ENCODE assay signal across 10 mouse cellular contexts in the genomic region with DNA sequence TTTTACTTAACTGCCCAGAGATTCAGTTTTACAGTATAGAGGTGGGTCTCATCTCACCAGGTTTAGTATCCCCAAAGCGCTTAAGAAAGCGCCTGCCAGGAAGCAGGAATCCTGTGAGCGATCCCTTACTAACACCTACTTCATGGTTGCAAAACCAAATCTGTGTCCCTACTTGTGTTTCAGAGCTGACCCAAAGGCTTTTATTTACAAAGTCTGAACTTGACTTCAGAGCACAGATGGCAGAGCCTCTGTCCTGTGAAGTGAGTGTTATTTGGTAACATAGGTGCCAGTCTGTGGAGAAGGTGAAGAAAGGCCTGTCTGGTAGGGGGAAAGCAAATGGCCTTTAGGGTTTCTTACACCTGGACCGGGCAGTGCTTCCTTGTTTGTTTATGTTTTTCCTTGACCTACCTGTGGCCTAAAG.
DNase-seq lines count a peak whose midpoint lies in the region; ATAC-seq and TF ChIP-seq lines count a peak whose summit lies in the region.
"Had no signal": no experiment of that assay in that cellular context is flagged by ENCODE, and none has a peak within 500 bp of the region (broad histone marks: within the 10 kb centered on the region; RNA-seq: fewer than 3 reads in every experiment).

No protein-coding gene starts in this region.

- no peak for TF ChIP-seq CTCF in lung, adult 2 months (IDR thresholded peaks at IDR 0.05; ENCODE audit: insufficient read depth, low read length)
- TF ChIP-seq CTCF in heart, postnatal 0 days (IDR thresholded peaks at IDR 0.05; ENCODE audit: low read depth) = no peak

- no peak for ATAC-seq in heart, postnatal 0 days (ENCODE audit: insufficient read depth, low read depth)
- no peak for ATAC-seq in midbrain, embryonic 16.5 days

- TF ChIP-seq EP300 in heart, postnatal 0 days (IDR thresholded peaks at IDR 0.05; ENCODE audit: low read depth) = no peak

- H3K27me3 ChIP-seq in heart, postnatal 0 days (ENCODE audit: control insufficient read depth, insufficient read depth, low read length) = no peaks in the 10 kb centered on the region
- H3K27me3 ChIP-seq in midbrain, embryonic 16.5 days (ENCODE audit: control insufficient read depth, insufficient read depth, low read depth, low read length) = no peaks in the 10 kb centered on the region; the same call in 1 of the 2 replicates

- H3K36me3 ChIP-seq in heart, postnatal 0 days (replicated peaks; ENCODE audit: control insufficient read depth, insufficient read depth, low read length) = peaks cover 18% of the 10 kb centered on the region; the same call in 1 of the 2 replicates
- no peaks in the 10 kb centered on the region for H3K36me3 ChIP-seq in midbrain, embryonic 16.5 days (ENCODE audit: control insufficient read depth, insufficient read depth, low read length)
- H3K36me3 ChIP-seq: hindbrain, embryonic 13.5 days; midbrain, embryonic 10.5 days had no signal

- H3K27ac ChIP-seq in heart, postnatal 0 days (ENCODE audit: low read depth) = peak overlapping the region; percentile 56
- H3K27ac ChIP-seq in midbrain, embryonic 16.5 days (ENCODE audit: low read length) = no peak overlapping the region
- H3K27ac ChIP-seq: hindbrain, embryonic 13.5 days; midbrain, embryonic 10.5 days had no signal

- WGBS in lung, adult 2 months = 39% methylated on average over 4 of the region's 4 CpGs
- WGBS in heart, postnatal 0 days = 70% methylated on average over 4 of the region's 4 CpGs
- WGBS in midbrain, embryonic 16.5 days = 90% methylated on average over 4 of the region's 4 CpGs

- peaks cover 18% of the 10 kb centered on the region for H3K4me1 ChIP-seq in lung, adult 2 months (ENCODE audit: control insufficient read depth, insufficient read depth, low read length)
- H3K4me1 ChIP-seq in heart, postnatal 0 days (ENCODE audit: control insufficient read depth, insufficient read depth) = peaks cover 50% of the 10 kb centered on the region
- H3K4me1 ChIP-seq in midbrain, embryonic 16.5 days (ENCODE audit: control insufficient read depth, insufficient read depth, low read length) = peaks cover 22% of the 10 kb centered on the region

- no peak for TF ChIP-seq POLR2A in lung, adult 2 months (IDR thresholded peaks at IDR 0.05; ENCODE audit: borderline replicate concordance, extremely low read depth, low read depth, low read length)

- H3K9me3 ChIP-seq in heart, postnatal 0 days (replicated peaks; ENCODE audit: control insufficient read depth, low read length) = no peaks in the 10 kb centered on the region
- no peaks in the 10 kb centered on the region for H3K9me3 ChIP-seq in midbrain, embryonic 16.5 days (replicated peaks; ENCODE audit: control insufficient read depth, low read length, poor library complexity, severe bottlenecking)
- H3K9me3 ChIP-seq: hindbrain, embryonic 13.5 days; midbrain, embryonic 10.5 days had no signal

- peak overlapping the region; percentile 4 for H3K4me3 ChIP-seq in lung, adult 2 months (replicated peaks; ENCODE audit: extremely low read depth, low read depth, low read length)
- H3K4me3 ChIP-seq in heart, postnatal 0 days (ENCODE audit: low read depth, low read length) = peak overlapping the region; percentile 78
- no peak overlapping the region for H3K4me3 ChIP-seq in midbrain, embryonic 16.5 days (ENCODE audit: low read depth, low read length)
- H3K4me3 ChIP-seq: hindbrain, embryonic 13.5 days; midbrain, embryonic 10.5 days had no signal

- peak overlapping the region; percentile 82 for H3K4me2 ChIP-seq in heart, postnatal 0 days (ENCODE audit: low read depth, low read length)
- no peak overlapping the region for H3K4me2 ChIP-seq in midbrain, embryonic 16.5 days (ENCODE audit: low read length)
- H3K4me2 ChIP-seq: hindbrain, embryonic 13.5 days had no signal

- intact Hi-C loops in left cerebral cortex, postnatal 14 days (cut with DNase I) = loop anchor here (5.0 kb wide), 2 partner anchors 41 to 61 kb away; no protein-coding TSS in a partner anchor

- no peak overlapping the region for H3K9ac ChIP-seq in heart, postnatal 0 days (replicated peaks; ENCODE audit: low read depth, low read length)
- no peak overlapping the region for H3K9ac ChIP-seq in midbrain, embryonic 16.5 days (ENCODE audit: low read depth, low read length)
- H3K9ac ChIP-seq: hindbrain, embryonic 13.5 days had no signal

- DNase-seq in heart, adult 11 months = peak; percentile 90
- no peak for DNase-seq in heart, adult 9 months (ENCODE audit: low spot score in 2 of 2)
- DNase-seq in lung, adult 2 months = no peak
- DNase-seq in lung, postnatal 4 days = no peak
- no peak for DNase-seq in heart, postnatal 0 days (ENCODE audit: low spot score)
- DNase-seq in natural killer cell, adult 2 months (ENCODE audit: low spot score in 2 of 2) = peak; percentile 37 to 49
- no peak for DNase-seq in left cerebral cortex, postnatal 14 days (ENCODE audit: low spot score in 2 of 2)

Comparison
In these comparisons a context has a peak if more than half of its experiments do, and no peak if none do; other contexts are left out.
1. DNase-seq: peak in heart, adult 11 months (single experiment) and natural killer cell, adult 2 months (2 of 2); none in heart, adult 9 months (0 of 2), lung, adult 2 months (single experiment), lung, postnatal 4 days (0 of 2), heart, postnatal 0 days (single experiment) and left cerebral cortex, postnatal 14 days (0 of 2).